Mouse (Mus musculus) monocyte, adult 5-6 weeks (primary cell): ENCODE results near the gene Gm5136. TPM values are rescaled to one million over a fixed set of nuclear protein-coding genes. Genes with fewer than 3 reads are reported as not detected.

Experiments
- ATAC-seq: fragments of 153-309, 156-312 bp; replicated peaks from 2 replicates; pipeline ENCODE4 v1.8.0; 2017; ENCODE audit warnings: mild to moderate bottlenecking; ENCODE audit not compliant: low TSS enrichment, insufficient number of reproducible peaks, severe bottlenecking, poor library complexity, low FRiP score
- total RNA-seq: library from RNA; stranded (forward); fragments of 200-1000, 200-491, 200-594 nt; gene quantifications from 3 replicates; pipeline ENCODE4 v1.2.3, GENCODE M21; 2017

The Gm5136 gene
- total RNA-seq = 0.96 TPM in 1 of 3 replicates, not detected in the others

DNA sequence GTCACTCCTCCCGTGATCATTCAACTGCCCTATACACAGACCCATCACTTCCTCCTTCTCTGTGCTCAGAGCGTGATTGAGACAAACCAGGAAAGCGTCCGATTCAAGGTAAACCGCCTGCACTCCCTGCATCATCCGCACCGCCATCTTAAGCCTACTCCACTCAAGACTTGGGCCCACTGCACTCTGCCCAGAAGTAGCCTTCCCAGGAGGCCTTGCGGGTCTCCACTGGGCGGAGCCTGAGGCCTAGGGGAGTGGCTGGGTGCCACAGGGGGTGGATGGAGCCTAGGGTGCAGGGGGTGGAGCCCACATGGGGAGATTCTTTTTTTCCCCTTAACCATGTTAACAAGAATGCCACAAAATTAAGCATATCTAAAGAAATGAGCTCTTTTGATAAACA is at the start of gene Gm5136:
Gene Gm5136 (minus strand): TSS at position 215 of the 400 bp plus-strand sequence.
- ATAC-seq = 0 out of 2 replicates have a peak, but pooled peaks have one; percentile 5

DNA sequence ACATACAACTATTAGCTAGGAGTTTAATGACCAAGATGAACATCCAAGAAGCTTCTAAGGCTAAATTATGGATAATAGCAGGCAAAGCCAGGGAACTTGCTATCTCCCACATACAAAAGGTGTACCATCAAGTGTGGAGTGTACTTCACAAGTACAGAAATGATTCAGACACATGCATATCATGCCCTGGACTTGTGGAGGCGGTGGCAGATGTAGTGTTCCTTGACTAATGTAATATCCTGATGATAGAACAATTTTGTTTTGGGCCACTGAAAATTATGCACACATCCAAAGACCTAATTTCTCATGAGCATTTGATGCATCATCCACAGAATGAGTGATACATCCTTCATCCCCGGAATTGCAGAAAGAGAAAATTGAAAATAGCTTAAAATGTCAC is 43.8 kb upstream of the Gm5136 start:
- no peak for ATAC-seq

GRCm38 (mm10) chr10:108733982-108734381 is 34.0 kb upstream of the Gm5136 start:
- no peak for ATAC-seq

DNA sequence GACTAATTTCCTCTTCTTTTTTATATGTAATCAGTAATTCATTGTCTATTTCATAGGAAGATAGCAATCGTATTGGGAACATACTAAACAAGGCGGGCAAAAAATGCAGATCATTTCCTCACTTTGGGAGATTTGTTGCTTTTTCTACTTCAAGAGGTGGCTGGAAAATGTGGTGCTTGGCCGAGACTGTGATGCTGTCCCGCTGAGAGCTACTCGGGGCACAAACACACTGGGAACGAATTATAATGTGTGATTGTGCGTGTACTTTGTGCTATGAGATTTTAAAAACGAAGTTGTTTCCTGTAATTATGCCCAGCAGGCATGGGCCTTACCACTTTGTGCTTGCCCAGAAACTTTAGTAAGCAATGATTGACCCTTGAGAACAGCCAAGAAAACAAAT is 29.0 kb upstream of the Gm5136 start:
- no peak for ATAC-seq

DNA sequence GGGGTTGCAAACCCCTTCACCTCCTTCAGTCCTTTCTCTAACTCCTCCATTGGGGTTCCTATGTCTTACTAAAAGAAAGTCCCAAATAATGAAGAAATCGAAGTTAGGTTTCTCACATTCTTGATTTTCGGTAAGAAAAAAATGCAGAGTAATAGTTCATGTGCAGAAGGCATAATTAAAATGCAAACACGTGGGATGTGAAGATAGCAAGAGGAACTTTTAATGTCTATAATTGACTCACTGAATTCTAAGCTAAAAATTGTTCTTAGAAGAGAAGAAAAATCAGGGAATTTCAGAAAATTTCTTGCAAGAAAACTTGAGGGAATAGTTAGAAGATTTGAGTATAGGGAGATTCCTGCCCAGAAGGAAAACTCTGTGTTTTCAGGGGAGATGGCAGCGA is 26.4 kb upstream of the Gm5136 start:
- ATAC-seq = no peak

GRCm38 (mm10) chr10:108724878-108725277 is 24.9 kb upstream of the Gm5136 start:
- no peak for ATAC-seq

GRCm38 (mm10) chr10:108710514-108710913 is 10.6 kb upstream of the Gm5136 start:
- ATAC-seq = no peak

GRCm38 (mm10) chr10:108705658-108706057 is 5.7 kb upstream of the Gm5136 start:
- ATAC-seq = no peak

DNA sequence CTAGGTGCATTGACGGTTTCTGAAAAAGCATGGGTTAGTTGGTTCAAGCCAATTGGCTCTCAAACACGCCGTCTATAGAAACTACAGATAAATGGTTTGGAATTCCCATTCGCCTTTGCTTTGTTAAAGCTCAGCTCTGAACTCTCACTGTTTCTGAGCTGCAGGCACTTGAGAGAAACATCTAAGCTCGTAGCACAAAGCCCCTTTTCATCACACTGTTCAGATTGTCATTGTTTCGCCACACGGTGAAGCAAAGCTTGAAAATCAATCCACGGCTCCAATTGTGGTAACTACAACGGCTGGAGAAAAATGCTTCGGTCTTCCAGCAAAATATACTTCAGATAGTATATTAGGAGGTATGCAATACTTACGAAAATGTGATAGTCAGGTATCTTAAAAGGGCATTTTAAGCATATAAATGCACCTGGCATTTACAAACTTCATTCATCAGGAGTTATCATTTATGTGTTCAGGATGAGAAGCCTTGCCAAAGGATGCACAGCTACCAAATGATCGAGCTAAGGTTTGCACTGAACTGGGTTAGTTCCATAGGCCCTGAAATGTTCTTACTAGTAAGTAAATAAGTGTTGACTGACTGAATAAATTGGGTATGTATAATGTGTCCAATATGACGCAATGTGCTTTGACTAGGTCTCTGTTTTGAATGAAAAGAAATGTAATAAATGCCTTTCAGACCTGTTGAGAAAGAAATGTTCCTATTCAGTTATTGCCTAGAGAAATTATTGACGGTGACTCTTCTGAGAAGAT is 1.6 kb upstream of the Gm5136 start:
- ATAC-seq = no peak

- ATAC-seq = no peak
Measured at GRCm38 (mm10) chr10:108697062-108697461, 2.9 kb downstream of the Gm5136 start.

- no peak for ATAC-seq
Measured at GRCm38 (mm10) chr10:108690954-108691353, 9.0 kb downstream of the Gm5136 start.

GRCm38 (mm10) chr10:108686696-108687095 is 13.3 kb downstream of the Gm5136 start:
- ATAC-seq = no peak

- no peak for ATAC-seq
Measured at GRCm38 (mm10) chr10:108679675-108680390, 20.1 kb downstream of the Gm5136 start.

- no peak for ATAC-seq
Measured at GRCm38 (mm10) chr10:108677053-108677452, 22.9 kb downstream of the Gm5136 start.

- ATAC-seq = no peak
Measured at GRCm38 (mm10) chr10:108668944-108669343, 31.0 kb downstream of the Gm5136 start.

DNA sequence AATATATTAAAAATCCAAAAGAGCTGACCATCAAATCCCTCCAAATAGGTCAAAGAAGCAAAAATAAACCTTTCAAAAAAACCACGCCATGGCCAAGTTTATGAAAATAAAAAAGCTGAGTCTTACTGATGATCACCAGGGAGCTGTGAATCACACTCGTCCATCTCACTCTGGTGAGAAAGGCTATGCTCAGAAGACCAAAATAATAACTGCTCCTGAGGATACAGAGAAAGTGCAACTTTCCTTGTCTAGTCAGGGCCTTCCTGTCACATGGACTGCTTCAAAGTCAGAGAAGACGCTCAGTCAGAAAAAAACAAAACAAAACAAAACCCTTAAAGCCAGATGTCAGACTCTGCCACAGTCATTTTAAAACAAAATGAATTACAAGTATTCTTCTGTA is 39.7 kb downstream of the Gm5136 start:
- no peak for ATAC-seq

GRCm38 (mm10) chr10:108658300-108658699 is 41.7 kb downstream of the Gm5136 start:
- no peak for ATAC-seq

GRCm38 (mm10) chr10:108657669-108658068 is 42.3 kb downstream of the Gm5136 start:
- ATAC-seq = no peak

DNA sequence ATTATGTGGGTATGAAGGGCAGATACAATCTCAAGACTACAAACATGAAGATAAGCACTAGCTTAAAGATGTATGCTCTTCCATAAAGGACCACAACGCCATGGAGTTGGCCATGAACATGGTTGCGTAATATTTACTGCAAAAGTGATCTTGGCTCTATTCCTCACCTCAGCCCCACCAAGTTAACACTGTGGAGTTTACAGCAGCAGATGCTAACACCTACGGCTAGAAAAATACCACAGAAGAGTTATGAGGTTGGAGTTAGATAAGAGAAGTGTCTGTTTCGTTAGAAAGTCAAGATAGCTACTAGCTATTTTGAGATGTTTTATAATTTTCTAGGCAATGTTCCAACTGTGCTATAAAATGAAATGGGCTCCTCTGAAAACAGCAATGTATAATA is 43.1 kb downstream of the Gm5136 start:
- no peak for ATAC-seq

GRCm38 (mm10) chr10:108655074-108655473 is 44.9 kb downstream of the Gm5136 start:
- ATAC-seq = no peak
